Comparison of ENCODE assay signal across 10 mouse cellular contexts in genomic region chr19:5107556-5108270, GRCm38 (mm10). TPM values are rescaled to one million over a fixed set of nuclear protein-coding genes. Genes with fewer than 3 reads are reported as not detected.
A peak's percentile ranks its signal among the peaks of the same experiment; 100 is the strongest.
DNase-seq lines count a peak whose midpoint lies in the region; ATAC-seq and TF ChIP-seq lines count a peak whose summit lies in the region.
"Had no signal": no experiment of that assay in that cellular context is flagged by ENCODE, and none has a peak within 500 bp of the region (broad histone marks: within the 10 kb centered on the region; RNA-seq: fewer than 3 reads in every experiment).

No protein-coding gene starts in this region.

- intact Hi-C loops in heart, adult 2 months (cut with DNase I), result loop anchor here (2.0 kb wide), 1 partner anchor 19 kb away; the partner anchor contains the start of gene Yif1a
- intact Hi-C loops in gastrocnemius, postnatal 36 days (cut with DNase I), result no loop called here

- TF ChIP-seq CTCF in heart, adult 2 months (IDR thresholded peaks at IDR 0.05), result no peak

- DNase-seq in heart, adult 2 months, result no peak
- no peak for DNase-seq in midbrain, embryonic 10.5 days (ENCODE audit: low spot score)
- no peak for DNase-seq in midbrain, embryonic 14.5 days
- no peak for DNase-seq in gastrocnemius, postnatal 36 days
- no peak for DNase-seq in adrenal gland, adult 2 months

- H3K9ac ChIP-seq in heart, embryonic 14.5 days (ENCODE audit: low read length), result no peak overlapping the region
- H3K9ac ChIP-seq in heart, adult 2 months (ENCODE audit: low read depth, low read length), result no peak overlapping the region
- no peak overlapping the region for H3K9ac ChIP-seq in midbrain, embryonic 14.5 days (replicated peaks; ENCODE audit: low read length)
- H3K9ac ChIP-seq in hindbrain, embryonic 15.5 days, result no peak overlapping the region

- 75% methylated on average over 18 of the region's 18 CpGs for WGBS in heart, embryonic 14.5 days
- 73% methylated on average over 18 of the region's 18 CpGs for WGBS in heart, adult 2 months
- WGBS in midbrain, embryonic 10.5 days, result 74% methylated on average over 18 of the region's 18 CpGs
- 79% methylated on average over 18 of the region's 18 CpGs for WGBS in midbrain, embryonic 14.5 days
- 76% methylated on average over 18 of the region's 18 CpGs for WGBS in hindbrain, embryonic 15.5 days

- no peak for TF ChIP-seq POLR2A in heart, adult 2 months (IDR thresholded peaks at IDR 0.05; ENCODE audit: insufficient read depth, low read depth, low read length)
- TF ChIP-seq POLR2A in myocyte (IDR thresholded peaks at IDR 0.05; ENCODE audit: insufficient read length, low read depth), result no peak

- H3K4me3 ChIP-seq in heart, embryonic 14.5 days (ENCODE audit: control insufficient read depth in 1 of 2, insufficient read depth in 1 of 2, low read depth in 1 of 2, low read length in 2 of 2), result no peak overlapping the region
- no peak overlapping the region for H3K4me3 ChIP-seq in heart, adult 2 months
- H3K4me3 ChIP-seq in midbrain, embryonic 10.5 days, result peak overlapping the region; percentile 88; the same call in 1 of the 2 replicates
- no peak overlapping the region for H3K4me3 ChIP-seq in midbrain, embryonic 14.5 days (replicated peaks; ENCODE audit: low read depth, low read length)
- H3K4me3 ChIP-seq in hindbrain, embryonic 15.5 days, result no peak overlapping the region
- no peak overlapping the region for H3K4me3 ChIP-seq in myocyte

- no peak for ATAC-seq in heart, embryonic 14.5 days (ENCODE audit: insufficient number of reproducible peaks, insufficient read depth, low FRiP score, low read depth)
- ATAC-seq in midbrain, embryonic 14.5 days (ENCODE audit: low FRiP score, low TSS enrichment), result no peak
- ATAC-seq in hindbrain, embryonic 15.5 days (ENCODE audit: low FRiP score, low read depth), result peak; percentile 7; the same call in 1 of the 2 replicates

- no peaks in the 10 kb centered on the region for H3K27me3 ChIP-seq in heart, embryonic 14.5 days (ENCODE audit: control insufficient read depth, insufficient read depth, low read length)
- H3K27me3 ChIP-seq in heart, adult 2 months (ENCODE audit: control insufficient read depth, insufficient read depth, low read length), result no peaks in the 10 kb centered on the region
- no peaks in the 10 kb centered on the region for H3K27me3 ChIP-seq in midbrain, embryonic 10.5 days (ENCODE audit: low read depth, poor library complexity, severe bottlenecking)
- no peaks in the 10 kb centered on the region for H3K27me3 ChIP-seq in midbrain, embryonic 14.5 days (ENCODE audit: control insufficient read depth, insufficient read depth, low read length)
- H3K27me3 ChIP-seq in hindbrain, embryonic 15.5 days, result no peaks in the 10 kb centered on the region
- H3K27me3 ChIP-seq in myocyte (ENCODE audit: control insufficient read depth, insufficient read depth, insufficient read length), result no peaks in the 10 kb centered on the region

- peaks cover 8 to 17% of the 10 kb centered on the region in 2 experiments for H3K4me1 ChIP-seq in heart, embryonic 14.5 days (ENCODE audit: control insufficient read depth in 2 of 2, insufficient read depth in 2 of 2, low read length in 2 of 2)
- peaks cover 6% of the 10 kb centered on the region for H3K4me1 ChIP-seq in heart, adult 2 months (ENCODE audit: control insufficient read depth, insufficient read depth, low read length)
- H3K4me1 ChIP-seq in midbrain, embryonic 10.5 days, result peaks cover 32% of the 10 kb centered on the region
- peaks cover 9% of the 10 kb centered on the region for H3K4me1 ChIP-seq in midbrain, embryonic 14.5 days (ENCODE audit: control insufficient read depth, insufficient read depth, low read length)
- peaks cover 20% of the 10 kb centered on the region for H3K4me1 ChIP-seq in hindbrain, embryonic 15.5 days (replicated peaks)

- no peak for TF ChIP-seq EP300 in heart, adult 2 months (IDR thresholded peaks at IDR 0.05; ENCODE audit: insufficient read depth, low read depth, low read length)

- no peaks in the 10 kb centered on the region for H3K79me2 ChIP-seq in heart, adult 2 months (replicated peaks; ENCODE audit: control insufficient read depth, insufficient read depth, low read length)
- peaks cover 16% of the 10 kb centered on the region for H3K79me2 ChIP-seq in myocyte (ENCODE audit: control insufficient read depth, insufficient read depth)

- peak overlapping the region; percentile 94; the same call in 1 of the 2 replicates for H3K4me2 ChIP-seq in heart, embryonic 14.5 days (ENCODE audit: low read length)
- no peak overlapping the region for H3K4me2 ChIP-seq in midbrain, embryonic 14.5 days (ENCODE audit: low read length)
- H3K4me2 ChIP-seq in hindbrain, embryonic 15.5 days, result no peak overlapping the region
- peak overlapping the region; percentile 70 for H3K4me2 ChIP-seq in myocyte (ENCODE audit: low read depth)

- H3K36me3 ChIP-seq in heart, embryonic 14.5 days (ENCODE audit: control insufficient read depth, insufficient read depth, low read length), result peaks cover 69% of the 10 kb centered on the region
- H3K36me3 ChIP-seq in heart, adult 2 months (ENCODE audit: control insufficient read depth, insufficient read depth, low read length), result no peaks in the 10 kb centered on the region
- H3K36me3 ChIP-seq in midbrain, embryonic 10.5 days, result peaks cover 78% of the 10 kb centered on the region
- H3K36me3 ChIP-seq in midbrain, embryonic 14.5 days (ENCODE audit: control insufficient read depth, insufficient read depth, low read length), result peaks cover 76% of the 10 kb centered on the region
- peaks cover 65% of the 10 kb centered on the region for H3K36me3 ChIP-seq in hindbrain, embryonic 15.5 days
- H3K36me3 ChIP-seq in myocyte (ENCODE audit: control insufficient read depth, insufficient read depth), result peaks cover 16% of the 10 kb centered on the region

- H3K27ac ChIP-seq in heart, embryonic 14.5 days (replicated peaks in 1 of 2; ENCODE audit: control insufficient read depth in 1 of 2, insufficient read depth in 1 of 2, low read depth in 2 of 2, low read length in 2 of 2), result no peak overlapping the region
- H3K27ac ChIP-seq in heart, adult 2 months, result no peak overlapping the region; the same call in 1 of the 2 replicates
- no peak overlapping the region; the same call in 1 of the 2 replicates for H3K27ac ChIP-seq in midbrain, embryonic 10.5 days (replicated peaks)
- no peak overlapping the region for H3K27ac ChIP-seq in midbrain, embryonic 14.5 days (replicated peaks; ENCODE audit: low read depth, low read length)
- H3K27ac ChIP-seq in hindbrain, embryonic 15.5 days (replicated peaks), result no peak overlapping the region

- no peaks in the 10 kb centered on the region for H3K9me3 ChIP-seq in heart, embryonic 14.5 days (ENCODE audit: control insufficient read depth, low read length)
- H3K9me3 ChIP-seq in midbrain, embryonic 10.5 days (replicated peaks), result no peaks in the 10 kb centered on the region
- H3K9me3 ChIP-seq in midbrain, embryonic 14.5 days (ENCODE audit: control insufficient read depth, low read length), result no peaks in the 10 kb centered on the region
- no peaks in the 10 kb centered on the region for H3K9me3 ChIP-seq in hindbrain, embryonic 15.5 days

- H3ac ChIP-seq in myocyte (ENCODE audit: control insufficient read depth, insufficient read length), result no peak overlapping the region

RNA-seq across cellular contexts. Expression of gene Rab1b, which starts 0.8 kb away (rescaled TPM):
- 223 and 231 TPM in 2 replicates for polyA plus RNA-seq in heart, embryonic 14.5 days (2014; fragmentation: Nextera tagmentation; extraction: Ambion mirVana)
- total RNA-seq in heart, adult 2 months (2021), result 100 to 1,000 TPM; 173 to 195 TPM
- 221 and 231 TPM in 2 replicates for polyA plus RNA-seq in heart, adult 2 months (2012; rRNA removed)
- 267 and 280 TPM in 2 replicates for polyA plus RNA-seq in midbrain, embryonic 10.5 days (2016; fragmentation: Nextera tagmentation; extraction: Ambion mirVana)
- 227 and 228 TPM in 2 replicates for polyA plus RNA-seq in midbrain, embryonic 14.5 days (2014; fragmentation: Nextera tagmentation; extraction: Ambion mirVana)
- polyA plus RNA-seq in hindbrain, embryonic 15.5 days (2015; fragmentation: Nextera tagmentation; extraction: Ambion mirVana), result 210 and 222 TPM in 2 replicates
- 203 TPM for polyA plus RNA-seq in myocyte (2012; fragmentation: generic; extraction: Trizol)
- total RNA-seq in gastrocnemius, postnatal 36 days (2021), result 100 to 1,000 TPM; 103 to 110 TPM
- 100 to 1,000 TPM; 166 to 194 TPM for total RNA-seq in adrenal gland, adult 2 months (2021)
- 335 and 337 TPM in 2 replicates for polyA plus RNA-seq in adrenal gland, adult 2 months (2012; rRNA removed)

RNA-seq across cellular contexts. Expression of gene Cnih2, which starts 9.4 kb away (rescaled TPM):
- polyA plus RNA-seq in heart, embryonic 14.5 days (2014; fragmentation: Nextera tagmentation; extraction: Ambion mirVana), result 4.4 and 5.4 TPM in 2 replicates
- total RNA-seq in heart, adult 2 months (2021), result not detected
- 0.53 and 0.70 TPM in 2 replicates for polyA plus RNA-seq in heart, adult 2 months (2012; rRNA removed)
- 42.2 and 72.4 TPM in 2 replicates for polyA plus RNA-seq in midbrain, embryonic 10.5 days (2016; fragmentation: Nextera tagmentation; extraction: Ambion mirVana)
- 518 and 616 TPM in 2 replicates for polyA plus RNA-seq in midbrain, embryonic 14.5 days (2014; fragmentation: Nextera tagmentation; extraction: Ambion mirVana)
- 364 and 435 TPM in 2 replicates for polyA plus RNA-seq in hindbrain, embryonic 15.5 days (2015; fragmentation: Nextera tagmentation; extraction: Ambion mirVana)
- polyA plus RNA-seq in myocyte (2012; fragmentation: generic; extraction: Trizol), result 1.6 TPM
- total RNA-seq in gastrocnemius, postnatal 36 days (2021), result under 1 TPM in 1 of 2 experiments, not detected in 1; 0.25 TPM
- total RNA-seq in adrenal gland, adult 2 months (2021), result 1 to 10 TPM; 1.2 to 2.4 TPM
- polyA plus RNA-seq in adrenal gland, adult 2 months (2012; rRNA removed), result 7.1 and 13.2 TPM in 2 replicates

RNA-seq across cellular contexts. Expression of gene Klc2, which starts 10.6 kb away (rescaled TPM):
- 16.5 and 20.7 TPM in 2 replicates for polyA plus RNA-seq in heart, embryonic 14.5 days (2014; fragmentation: Nextera tagmentation; extraction: Ambion mirVana)
- 10 to 100 TPM; 49.0 to 50.6 TPM for total RNA-seq in heart, adult 2 months (2021)
- polyA plus RNA-seq in heart, adult 2 months (2012; rRNA removed), result 56.7 and 57.4 TPM in 2 replicates
- polyA plus RNA-seq in midbrain, embryonic 10.5 days (2016; fragmentation: Nextera tagmentation; extraction: Ambion mirVana), result 31.1 and 40.7 TPM in 2 replicates
- 52.5 and 59.0 TPM in 2 replicates for polyA plus RNA-seq in midbrain, embryonic 14.5 days (2014; fragmentation: Nextera tagmentation; extraction: Ambion mirVana)
- 76.9 and 90.2 TPM in 2 replicates for polyA plus RNA-seq in hindbrain, embryonic 15.5 days (2015; fragmentation: Nextera tagmentation; extraction: Ambion mirVana)
- polyA plus RNA-seq in myocyte (2012; fragmentation: generic; extraction: Trizol), result 56.7 TPM
- 10 to 100 TPM; 53.0 to 56.6 TPM for total RNA-seq in gastrocnemius, postnatal 36 days (2021)
- total RNA-seq in adrenal gland, adult 2 months (2021), result 10 to 100 TPM; 44.2 to 48.1 TPM
- 95.3 and 101 TPM in 2 replicates for polyA plus RNA-seq in adrenal gland, adult 2 months (2012; rRNA removed)

RNA-seq across cellular contexts. Expression of gene Yif1a, which starts 19.4 kb away (rescaled TPM):
- polyA plus RNA-seq in heart, embryonic 14.5 days (2014; fragmentation: Nextera tagmentation; extraction: Ambion mirVana), result 112 and 122 TPM in 2 replicates
- 100 to 1,000 TPM in 1 of 2 experiments, 10 to 100 TPM in 1; 90.8 to 108 TPM for total RNA-seq in heart, adult 2 months (2021)
- 242 and 247 TPM in 2 replicates for polyA plus RNA-seq in heart, adult 2 months (2012; rRNA removed)
- polyA plus RNA-seq in midbrain, embryonic 10.5 days (2016; fragmentation: Nextera tagmentation; extraction: Ambion mirVana), result 85.1 and 90.7 TPM in 2 replicates
- 62.2 and 62.7 TPM in 2 replicates for polyA plus RNA-seq in midbrain, embryonic 14.5 days (2014; fragmentation: Nextera tagmentation; extraction: Ambion mirVana)
- polyA plus RNA-seq in hindbrain, embryonic 15.5 days (2015; fragmentation: Nextera tagmentation; extraction: Ambion mirVana), result 55.8 and 64.0 TPM in 2 replicates
- polyA plus RNA-seq in myocyte (2012; fragmentation: generic; extraction: Trizol), result 115 TPM
- total RNA-seq in gastrocnemius, postnatal 36 days (2021), result 10 to 100 TPM; 38.2 to 44.7 TPM
- total RNA-seq in adrenal gland, adult 2 months (2021), result 10 to 100 TPM; 69.5 to 82.3 TPM
- polyA plus RNA-seq in adrenal gland, adult 2 months (2012; rRNA removed), result 135 and 147 TPM in 2 replicates

RNA-seq across cellular contexts. Expression of gene Tmem151a, which starts 22.4 kb away (rescaled TPM):
- polyA plus RNA-seq in heart, embryonic 14.5 days (2014; fragmentation: Nextera tagmentation; extraction: Ambion mirVana), result 3.7 and 3.9 TPM in 2 replicates
- total RNA-seq in heart, adult 2 months (2021), result 1 to 10 TPM; 2.6 to 2.8 TPM
- 1.9 and 3.3 TPM in 2 replicates for polyA plus RNA-seq in heart, adult 2 months (2012; rRNA removed)
- 0.97 and 1.0 TPM in 2 replicates for polyA plus RNA-seq in midbrain, embryonic 10.5 days (2016; fragmentation: Nextera tagmentation; extraction: Ambion mirVana)
- polyA plus RNA-seq in midbrain, embryonic 14.5 days (2014; fragmentation: Nextera tagmentation; extraction: Ambion mirVana), result 8.3 and 15.7 TPM in 2 replicates
- polyA plus RNA-seq in hindbrain, embryonic 15.5 days (2015; fragmentation: Nextera tagmentation; extraction: Ambion mirVana), result 28.3 and 34.0 TPM in 2 replicates
- polyA plus RNA-seq in myocyte (2012; fragmentation: generic; extraction: Trizol), result 10.1 TPM
- under 1 TPM in 1 of 2 experiments, not detected in 1; 0.22 TPM for total RNA-seq in gastrocnemius, postnatal 36 days (2021)
- 1 to 10 TPM; 1.2 to 2.9 TPM for total RNA-seq in adrenal gland, adult 2 months (2021)
- 4.8 and 5.0 TPM in 2 replicates for polyA plus RNA-seq in adrenal gland, adult 2 months (2012; rRNA removed)
- total RNA-seq: megakaryocyte progenitor cell, adult 5-6 weeks; MEL had no signal

Comparison
In these comparisons a context has a peak if more than half of its experiments do, and no peak if none do; other contexts are left out.
1. H3K4me2 ChIP-seq: peak in heart, embryonic 14.5 days (single experiment) and myocyte (single experiment); none in midbrain, embryonic 14.5 days (single experiment) and hindbrain, embryonic 15.5 days (single experiment).